Mouse (Mus musculus) heart, embryonic 10.5 days (tissue): ENCODE measurements at regions not wholly inside any gene's neighbourhood (a gene's known extent, or its start where the extent isn't known, plus 50 kb on each side); places are given as distances from the start of the nearest gene placed in this dataset.

Experiments used
- DNase-seq: peaks from one replicate; pipeline ENCODE4 v3.0.0-alpha.2; 2017; ENCODE audit warnings: low spot score
- H3K27ac ChIP-seq: fragments of 300-500 bp; sonication (generic); 2 replicates; pipeline ENCODE4 v1.5.1; 2016; ENCODE audit warnings: mild to moderate bottlenecking
- H3K27me3 ChIP-seq: fragments of 300-500 bp; sonication (generic); 2 replicates; pipeline ENCODE4 v1.6.1; 2016; ENCODE audit warnings: mild to moderate bottlenecking; ENCODE audit not compliant: poor library complexity, insufficient read depth, severe bottlenecking
- H3K36me3 ChIP-seq: fragments of 300-500 bp; sonication (generic); 2 replicates; pipeline ENCODE4 v1.6.1; 2016; ENCODE audit warnings: mild to moderate bottlenecking, moderate library complexity
- H3K4me1 ChIP-seq: fragments of 300-500 bp; sonication (generic); 2 replicates; pipeline ENCODE4 v1.6.1; 2016; ENCODE audit warnings: mild to moderate bottlenecking
- H3K4me3 ChIP-seq: fragments of 300-500 bp; sonication (generic); 2 replicates; pipeline ENCODE4 v1.5.1; 2016; ENCODE audit warnings: mild to moderate bottlenecking, moderate library complexity
- H3K9me3 ChIP-seq: fragments of 300-500 bp; sonication (generic); 2 replicates; pipeline ENCODE4 v1.6.1; 2016; ENCODE audit warnings: mild to moderate bottlenecking, moderate library complexity
- WGBS: fragments of 180-500 bp; shearing (Covaris S2); methylation state at CpG from one replicate; pipeline ENCODE4 v1.1.7; 2016; 5-methylcytosine and 5-hydroxymethylcytosine counted together

DNA sequence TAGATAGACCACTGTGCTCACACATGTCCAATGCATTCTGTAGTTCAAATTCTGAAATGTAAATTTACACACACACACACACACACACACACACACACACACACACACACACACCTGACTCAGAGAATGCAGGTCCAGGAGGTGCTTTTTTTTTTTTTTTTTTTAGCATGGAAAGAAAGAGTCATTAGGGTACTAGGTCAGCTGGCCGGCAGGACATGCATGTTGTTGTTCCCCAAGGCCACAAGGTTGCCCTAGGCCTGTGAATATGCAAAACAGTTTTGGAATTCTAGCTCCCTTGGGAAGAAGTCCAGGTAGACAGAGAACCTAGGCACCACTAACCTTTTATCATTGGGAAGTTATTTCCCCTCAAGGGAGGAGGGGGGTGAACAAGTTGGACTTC, 184.1 kb upstream of the Marcks start:
- 86% methylated on average over 1 of the region's 1 CpGs for WGBS
- Histone ChIP-seq H3K9me3 (no peaks in the 10 kb centered on the region), H3K4me3 (no peak overlapping the region), H3K36me3 (no peaks in the 10 kb centered on the region), H3K4me1 (no peaks in the 10 kb centered on the region), H3K27me3 (no peaks in the 10 kb centered on the region), H3K27ac (no peak overlapping the region)
- DNase-seq, result no peak

DNA sequence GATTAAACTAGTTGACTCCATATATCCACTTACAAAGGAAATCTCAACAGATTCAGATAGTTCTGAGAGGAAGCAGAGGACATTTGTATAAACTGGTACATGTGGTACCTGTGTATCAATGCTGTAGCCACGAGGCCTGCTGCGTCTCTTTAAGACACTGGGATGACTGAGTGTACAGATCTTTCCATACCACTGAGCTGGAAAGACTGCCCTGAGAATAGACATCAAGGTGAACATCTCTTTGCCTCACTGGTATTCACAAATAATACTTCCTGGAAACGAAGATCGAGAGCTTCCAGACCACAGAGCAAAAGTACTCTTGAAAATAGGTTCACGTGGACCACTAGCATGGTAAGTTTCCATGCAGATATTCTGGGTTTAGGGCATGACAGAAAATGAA, 183.6 kb upstream of the Marcks start:
- Histone ChIP-seq H3K4me3 (no peak overlapping the region), H3K9me3 (no peaks in the 10 kb centered on the region), H3K27me3 (no peaks in the 10 kb centered on the region), H3K36me3 (no peaks in the 10 kb centered on the region), H3K27ac (no peak overlapping the region), H3K4me1 (no peaks in the 10 kb centered on the region)
- no peak for DNase-seq
- WGBS, result 92% methylated on average over 5 of the region's 5 CpGs

DNA sequence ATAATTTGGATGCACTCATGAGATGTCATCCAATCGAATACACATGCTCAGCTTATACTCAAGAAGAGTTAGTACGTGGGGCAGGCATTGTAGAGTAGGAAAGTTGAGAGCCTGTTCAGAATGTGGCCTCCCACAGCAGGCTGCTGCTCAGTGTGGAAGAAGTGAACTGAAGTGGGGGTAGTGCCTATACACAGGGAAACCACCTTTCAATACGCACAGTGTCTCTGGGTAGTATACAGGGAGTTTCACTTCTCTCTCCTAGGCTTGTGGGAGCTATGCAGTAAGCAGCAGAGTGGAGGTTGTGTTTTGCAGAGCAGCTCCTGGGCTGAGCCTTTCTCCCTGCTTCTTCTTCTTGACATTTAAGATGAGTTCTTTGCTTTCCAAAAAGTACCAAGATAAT, 182.5 kb upstream of the Marcks start:
- H3K27me3 ChIP-seq, result no peaks in the 10 kb centered on the region
- no peak overlapping the region for H3K4me3 ChIP-seq
- no peaks in the 10 kb centered on the region for H3K9me3 ChIP-seq
- DNase-seq, result no peak
- no peaks in the 10 kb centered on the region for H3K4me1 ChIP-seq
- no peaks in the 10 kb centered on the region for H3K36me3 ChIP-seq
- H3K27ac ChIP-seq, result no peak overlapping the region
- 76% methylated on average over 3 of the region's 3 CpGs for WGBS

DNA sequence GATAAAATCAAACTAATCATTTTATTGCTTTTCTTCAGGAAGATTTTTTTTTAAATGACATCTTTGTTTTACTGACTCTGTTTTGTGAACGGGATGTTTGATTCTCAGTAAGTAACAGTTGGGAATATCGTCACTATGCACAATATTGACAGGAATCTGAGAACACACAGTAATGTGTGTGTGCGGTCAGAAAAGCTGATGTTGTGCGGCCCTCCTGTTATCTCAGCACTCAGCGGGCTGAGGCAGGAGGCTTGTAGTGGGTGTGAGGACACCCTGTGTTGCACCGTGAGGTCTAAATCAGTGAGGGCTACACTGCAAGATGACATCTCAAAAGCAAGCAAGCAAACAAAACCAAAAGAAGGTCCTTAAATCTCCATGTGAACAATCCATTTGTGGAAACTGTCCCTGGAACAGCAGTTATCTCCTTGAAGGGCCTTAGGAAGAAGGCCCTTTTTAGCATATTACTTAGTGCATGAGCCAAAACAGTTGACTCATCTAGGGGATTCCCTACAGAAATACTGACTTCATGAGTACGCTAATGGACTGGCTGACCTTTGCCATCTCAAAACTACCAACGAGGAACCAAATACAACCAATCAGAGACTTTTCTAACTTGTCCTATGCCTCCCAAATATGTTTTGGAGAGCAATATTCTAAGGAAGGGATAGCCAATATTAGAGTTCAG, 181.2 kb upstream of the Marcks start:
- Histone ChIP-seq H3K27me3 (no peaks in the 10 kb centered on the region), H3K9me3 (no peaks in the 10 kb centered on the region), H3K36me3 (no peaks in the 10 kb centered on the region), H3K4me1 (no peaks in the 10 kb centered on the region), H3K27ac (no peak overlapping the region), H3K4me3 (no peak overlapping the region)
- WGBS, result 88% methylated on average over 8 of the region's 8 CpGs
- no peak for DNase-seq

DNA sequence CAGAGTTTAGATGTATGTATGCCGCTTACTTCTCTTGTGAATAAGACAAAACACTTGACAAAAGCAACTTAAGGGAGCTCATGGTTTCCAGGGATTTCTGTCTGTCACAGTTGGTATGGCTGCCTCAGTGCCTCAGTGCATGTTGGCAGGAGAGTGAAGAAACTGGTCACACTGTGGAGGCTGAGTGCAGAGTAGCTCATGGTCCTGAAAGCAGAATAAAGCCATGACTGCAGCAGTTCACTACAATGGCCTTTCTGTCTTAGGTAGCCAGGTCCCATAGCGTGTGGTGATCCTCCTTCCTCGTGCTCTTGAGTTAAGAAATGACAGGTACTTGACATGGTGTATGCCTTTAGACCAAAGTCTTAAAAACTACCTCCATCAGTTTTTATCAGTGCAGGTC, 178.0 kb upstream of the Marcks start:
- no peak overlapping the region for H3K27ac ChIP-seq
- no peaks in the 10 kb centered on the region for H3K9me3 ChIP-seq
- no peaks in the 10 kb centered on the region for H3K4me1 ChIP-seq
- H3K4me3 ChIP-seq, result no peak overlapping the region
- H3K36me3 ChIP-seq, result no peaks in the 10 kb centered on the region
- H3K27me3 ChIP-seq, result no peaks in the 10 kb centered on the region
- DNase-seq, result no peak
- 79% methylated on average over 3 of the region's 3 CpGs for WGBS

DNA sequence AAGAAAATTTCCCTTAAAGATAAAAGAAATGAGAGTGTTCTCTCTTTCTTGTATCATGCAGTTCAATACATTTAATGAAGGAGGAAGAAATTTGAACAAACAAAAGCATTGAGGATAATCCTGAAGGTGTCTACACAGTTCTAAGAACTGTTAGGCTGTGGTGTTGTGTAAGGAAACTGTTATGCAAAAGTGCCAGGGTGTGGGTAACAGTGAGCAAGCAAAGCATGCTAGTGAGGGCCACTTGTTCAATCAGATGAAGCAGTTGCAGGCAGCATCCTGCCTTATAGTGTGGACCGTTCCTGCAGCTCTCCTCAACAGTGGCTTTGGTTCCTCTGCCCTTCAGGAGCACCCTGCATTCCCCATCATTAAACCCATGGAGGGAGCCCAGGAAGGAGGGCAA, 177.1 kb upstream of the Marcks start:
- H3K4me3 ChIP-seq, result no peak overlapping the region
- DNase-seq, result no peak
- WGBS, result 83% methylated on average over 1 of the region's 1 CpGs
- H3K36me3 ChIP-seq, result no peaks in the 10 kb centered on the region
- no peaks in the 10 kb centered on the region for H3K9me3 ChIP-seq
- H3K27ac ChIP-seq, result no peak overlapping the region
- no peaks in the 10 kb centered on the region for H3K27me3 ChIP-seq
- H3K4me1 ChIP-seq, result no peaks in the 10 kb centered on the region

DNA sequence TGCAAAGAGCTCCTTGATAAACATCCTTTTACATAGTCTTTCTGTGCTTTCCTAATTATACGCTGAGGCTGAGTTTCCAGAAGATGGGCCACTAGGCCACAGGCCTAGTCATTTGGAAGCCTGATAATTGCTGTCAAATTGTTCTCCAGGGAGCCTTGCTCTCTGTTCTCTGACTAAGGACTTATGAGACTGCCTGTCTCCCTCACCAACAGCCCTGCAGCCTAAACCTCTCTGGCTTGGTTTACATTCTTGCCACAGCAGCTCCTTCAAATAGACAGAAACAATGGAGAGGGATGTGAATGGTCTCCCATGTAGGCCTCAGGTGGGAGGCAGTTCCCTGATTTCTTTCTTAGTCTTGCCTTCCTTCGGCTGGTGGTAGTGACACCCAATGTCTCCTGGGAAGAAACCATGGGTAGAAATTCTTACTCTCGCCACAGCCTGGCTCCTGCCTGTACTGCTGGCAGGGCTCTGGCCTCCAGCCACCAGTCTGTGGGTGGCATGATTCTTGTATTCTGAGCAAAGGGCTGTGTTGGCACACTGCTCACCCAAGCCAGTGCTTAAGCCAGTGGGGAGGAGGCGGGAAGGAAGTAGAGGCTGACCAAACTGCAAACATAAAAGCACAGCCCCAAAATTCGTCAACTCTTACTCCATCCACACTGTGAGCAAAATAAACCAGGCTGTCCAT, 176.2 kb upstream of the Marcks start:
- DNase-seq, result no peak
- Histone ChIP-seq H3K36me3 (no peaks in the 10 kb centered on the region), H3K4me3 (no peak overlapping the region), H3K27ac (no peak overlapping the region), H3K9me3 (no peaks in the 10 kb centered on the region), H3K27me3 (no peaks in the 10 kb centered on the region), H3K4me1 (no peaks in the 10 kb centered on the region)
- WGBS, result 80% methylated on average over 5 of the region's 5 CpGs

DNA sequence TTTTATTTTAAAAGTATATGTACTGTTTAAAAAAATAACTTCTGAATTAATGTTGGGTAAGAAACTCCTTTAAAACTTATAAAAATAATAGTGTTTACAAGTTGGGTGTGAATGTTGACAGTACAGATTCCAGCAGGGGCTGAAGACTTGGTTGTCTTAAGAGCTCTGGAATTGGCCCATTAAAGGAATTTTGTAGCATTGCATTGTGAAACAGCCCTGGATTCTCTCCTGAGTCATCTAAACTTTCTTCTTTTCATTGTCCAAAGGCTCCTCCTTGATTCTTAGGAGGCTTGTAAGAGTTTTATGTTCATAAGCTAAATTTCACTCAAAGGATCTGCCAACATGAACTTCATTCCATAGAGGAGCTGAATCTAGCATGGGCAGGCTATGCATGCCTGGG, 174.7 kb upstream of the Marcks start:
- Histone ChIP-seq H3K36me3 (no peaks in the 10 kb centered on the region), H3K4me1 (no peaks in the 10 kb centered on the region)
- DNase-seq, result no peak

DNA sequence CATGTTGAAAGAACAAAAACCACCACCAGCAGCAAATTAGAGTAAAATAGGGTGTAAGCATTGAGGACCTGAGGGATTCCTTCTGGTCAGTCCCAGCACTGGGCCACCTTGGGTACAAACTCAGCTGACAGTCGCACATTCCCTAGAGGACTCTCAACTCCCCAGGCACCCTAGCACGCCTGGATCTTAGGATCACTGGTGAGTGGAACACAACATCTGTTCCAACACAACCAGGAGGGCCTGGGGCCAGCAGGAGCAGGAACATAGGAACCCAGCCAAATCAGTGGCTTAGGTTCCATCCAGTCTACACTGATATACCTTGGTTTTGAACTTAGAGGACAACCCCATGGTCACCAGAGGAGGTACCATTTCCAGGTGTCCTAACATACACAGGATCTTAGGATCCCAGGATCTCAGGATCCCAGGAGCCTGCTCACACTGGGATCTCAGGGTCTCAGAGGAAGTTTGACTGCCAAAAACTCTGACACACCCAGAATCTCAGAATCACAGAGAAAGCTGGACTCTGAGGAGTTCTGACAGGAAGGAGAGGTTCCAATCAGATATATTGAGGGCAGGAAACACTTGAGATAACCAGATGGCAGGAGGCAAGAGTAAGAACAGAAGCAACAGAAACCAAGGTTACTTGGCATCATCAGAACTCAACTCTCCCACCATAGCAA, 171.7 kb upstream of the Marcks start:
- no peaks in the 10 kb centered on the region for H3K9me3 ChIP-seq
- no peak for DNase-seq

More for the DNA sequence above, 174.7 kb upstream of the Marcks start:
- Histone ChIP-seq H3K27ac (no peak overlapping the region), H3K4me3 (no peak overlapping the region), H3K27me3 (no peaks in the 10 kb centered on the region), H3K9me3 (no peaks in the 10 kb centered on the region)

DNA sequence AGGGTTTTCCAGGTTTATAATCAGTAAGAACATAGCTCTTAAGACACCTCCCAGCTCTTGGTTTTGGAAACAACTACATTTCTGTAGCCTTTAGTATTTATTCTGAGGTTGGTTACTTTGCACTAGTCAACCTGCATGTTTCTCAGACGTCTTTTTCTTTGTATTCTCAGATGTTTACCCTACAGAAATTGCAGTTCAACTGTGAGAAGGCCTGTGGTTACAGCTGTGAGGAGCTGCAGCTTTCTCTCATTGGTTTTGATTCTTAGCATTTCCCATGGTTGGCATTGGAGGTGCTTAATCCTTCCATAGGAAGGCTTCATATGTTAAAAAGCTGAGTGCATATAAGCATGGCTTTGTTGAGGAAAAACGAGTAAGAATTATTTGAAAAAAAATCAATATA, 165.9 kb upstream of the Marcks start:
- Histone ChIP-seq H3K27me3 (no peaks in the 10 kb centered on the region), H3K4me3 (no peak overlapping the region), H3K9me3 (no peaks in the 10 kb centered on the region), H3K4me1 (peaks cover 5% of the 10 kb centered on the region; the same call in 1 of the 2 replicates), H3K27ac (no peak overlapping the region), H3K36me3 (no peaks in the 10 kb centered on the region)
- DNase-seq, result no peak
- WGBS, result 42% methylated on average over 2 of the region's 2 CpGs

More for the DNA sequence above, 171.7 kb upstream of the Marcks start:
- no peak overlapping the region for H3K27ac ChIP-seq
- H3K36me3 ChIP-seq, result no peaks in the 10 kb centered on the region
- no peaks in the 10 kb centered on the region for H3K4me1 ChIP-seq
- 84% methylated on average over 2 of the region's 2 CpGs for WGBS
- no peaks in the 10 kb centered on the region for H3K27me3 ChIP-seq
- H3K4me3 ChIP-seq, result no peak overlapping the region

DNA sequence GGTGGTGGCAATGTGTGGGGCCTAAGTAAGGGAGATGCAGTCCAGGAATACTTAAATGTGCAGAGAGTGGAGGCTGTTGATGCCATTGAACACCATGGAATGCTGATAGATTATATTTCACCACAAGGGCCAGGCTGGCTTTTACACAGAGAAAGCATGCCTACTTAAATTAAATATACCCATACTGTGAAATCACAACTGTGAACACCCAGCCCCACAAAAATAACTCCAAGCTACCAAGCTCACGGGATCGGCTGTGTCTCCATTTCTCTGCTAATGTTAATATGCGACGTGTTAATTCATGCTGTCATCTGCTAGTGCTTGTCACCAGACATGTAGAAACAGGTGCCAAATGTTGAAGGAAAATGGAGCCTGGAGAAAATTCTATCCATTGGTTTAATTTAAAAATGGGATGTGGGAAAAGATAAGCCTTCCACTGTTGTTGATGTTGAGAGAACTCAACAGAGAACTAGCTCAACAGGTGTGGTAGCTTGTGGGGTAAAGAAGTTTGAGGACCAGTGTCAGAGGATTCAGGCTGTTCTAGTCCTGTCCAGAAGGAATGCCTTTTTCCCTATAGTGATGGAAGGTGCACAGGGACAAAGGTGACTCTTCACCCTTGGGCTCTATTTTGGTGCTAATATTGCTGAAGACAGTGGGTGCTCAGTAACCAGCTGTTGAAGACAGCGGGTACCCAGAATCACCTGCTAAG, 161.6 kb upstream of the Marcks start:
- H3K36me3 ChIP-seq, result no peaks in the 10 kb centered on the region
- peaks cover 5% of the 10 kb centered on the region; the same call in 1 of the 2 replicates for H3K4me1 ChIP-seq
- H3K9me3 ChIP-seq, result no peaks in the 10 kb centered on the region
- WGBS, result 76% methylated on average over 5 of the region's 5 CpGs
- H3K4me3 ChIP-seq, result no peak overlapping the region
- H3K27me3 ChIP-seq, result no peaks in the 10 kb centered on the region
- no peak for DNase-seq
- no peak overlapping the region for H3K27ac ChIP-seq

DNA sequence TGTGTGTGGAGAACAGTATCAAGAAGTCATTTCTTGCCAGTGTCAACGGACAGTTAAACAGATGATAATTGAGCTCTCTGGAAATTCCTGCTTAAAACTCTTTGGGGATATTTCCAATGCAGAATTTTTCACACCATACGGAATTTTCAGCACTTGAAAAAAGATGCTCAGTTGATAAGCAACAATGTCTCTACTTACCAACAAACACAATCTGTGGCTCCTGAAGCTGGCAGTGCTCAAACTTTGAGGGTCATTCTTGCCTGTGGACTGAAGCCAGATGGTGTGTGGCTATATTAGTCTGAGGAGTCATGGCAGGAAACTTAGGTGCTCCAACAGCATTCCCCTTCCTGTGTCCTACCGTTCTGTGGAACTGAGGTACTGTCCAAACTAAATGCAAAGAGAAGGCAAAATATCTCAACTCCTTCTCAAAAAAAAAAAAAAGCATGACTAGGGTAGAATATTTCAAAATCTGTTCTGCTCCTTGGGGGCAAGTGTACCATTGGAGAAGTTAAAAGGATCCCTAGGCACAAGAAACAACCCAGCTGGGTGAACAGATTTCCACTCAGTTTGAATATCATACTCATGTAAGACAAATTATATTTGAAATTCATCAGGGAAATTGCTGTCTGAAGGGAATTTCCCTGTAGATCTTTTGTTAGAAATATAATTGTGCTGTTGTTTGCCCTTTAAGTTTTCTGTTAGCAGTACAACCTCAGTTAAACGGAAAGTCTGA, 160.1 kb upstream of the Marcks start:
- Histone ChIP-seq H3K36me3 (no peaks in the 10 kb centered on the region), H3K27me3 (no peaks in the 10 kb centered on the region), H3K27ac (no peak overlapping the region), H3K4me1 (peaks cover 5% of the 10 kb centered on the region; the same call in 1 of the 2 replicates), H3K4me3 (no peak overlapping the region), H3K9me3 (no peaks in the 10 kb centered on the region)
- WGBS, result 79% methylated on average over 4 of the region's 4 CpGs
- no peak for DNase-seq
